Mouse (Mus musculus) intestine, embryonic 16.5 days (tissue): ENCODE data around the gene Pnpla3. TPM values are rescaled to one million over a fixed set of nuclear protein-coding genes. Genes with fewer than 3 reads are reported as not detected.
A peak's percentile ranks its signal among the peaks of the same experiment; 100 is the strongest.
"Not testable (repeated sequence)": the region's sequence is repeated elsewhere in the genome, so short reads cannot be mapped to it uniquely, and the experiment has no call there.

Experiments
- ATAC-seq: fragments of 200-750 bp; cut with Nextera tagmentation; 2 replicates; pipeline ENCODE4 v1.8.0; 2017; ENCODE audit warnings: moderate TSS enrichment, moderate library complexity
- H3K27ac ChIP-seq: fragments of 300-500 bp; sonication (generic); 2 replicates; pipeline ENCODE4 v1.5.1; 2014; ENCODE audit warnings: mild to moderate bottlenecking, low read length
- H3K27me3 ChIP-seq: fragments of 300-500 bp; sonication (generic); replicated peaks from 2 replicates; pipeline ENCODE4 v1.6.1; 2014; ENCODE audit warnings: low read length, control low read depth, mixed read lengths; ENCODE audit not compliant: control insufficient read depth, insufficient read depth
- H3K36me3 ChIP-seq: fragments of 300-500 bp; sonication (generic); 2 replicates; pipeline ENCODE4 v1.6.1; 2014; ENCODE audit warnings: low read length, control low read depth; ENCODE audit not compliant: control insufficient read depth, insufficient read depth
- H3K4me1 ChIP-seq: fragments of 300-500 bp; sonication (generic); 2 replicates; pipeline ENCODE4 v1.6.1; 2014; ENCODE audit warnings: low read length, control low read depth, mixed read lengths; ENCODE audit not compliant: control insufficient read depth, insufficient read depth
- H3K4me2 ChIP-seq: fragments of 300-500 bp; sonication (generic); 2 replicates; pipeline ENCODE4 v1.6.1; 2014; ENCODE audit warnings: low read depth, low read length, control low read depth
- H3K4me3 ChIP-seq: fragments of 300-500 bp; sonication (generic); 2 replicates; pipeline ENCODE4 v1.5.1; 2014; ENCODE audit warnings: mild to moderate bottlenecking, low read length
- H3K9ac ChIP-seq: fragments of 300-500 bp; sonication (generic); 2 replicates; pipeline ENCODE4 v1.6.1; 2014; ENCODE audit warnings: low read depth, low read length
- H3K9me3 ChIP-seq: fragments of 300-500 bp; sonication (generic); 2 replicates; pipeline ENCODE4 v1.6.1; 2016; ENCODE audit warnings: low read length, control low read depth; ENCODE audit not compliant: control insufficient read depth
- WGBS: fragments of 180-500 bp; shearing (Covaris S2); extraction: QIAGEN DNeasy Blood & Tissue Kit; methylation state at CpG from one replicate; pipeline ENCODE4 v1.1.7; 2014; 5-methylcytosine and 5-hydroxymethylcytosine counted together
- polyA plus RNA-seq: library from polyadenylated mRNA; unstranded; fragments of >200 nt; fragmentation: Nextera tagmentation; extraction: Ambion mirVana; gene quantifications from 2 replicates; pipeline ENCODE4 v1.2.1, GENCODE M21; 2015

Pnpla3 gene
- polyA plus RNA-seq, 1 experiment from 2014 or later, result 0.95 TPM

- Histone ChIP-seq H3K4me2 (no peak overlapping the region), H3K27ac (no peak overlapping the region), H3K4me3 (no peak overlapping the region), H3K36me3 (no peaks in the 10 kb centered on the region), H3K27me3 (no peaks in the 10 kb centered on the region), H3K9me3 (no peaks in the 10 kb centered on the region), H3K4me1 (no peaks in the 10 kb centered on the region), H3K9ac (no peak overlapping the region)
- 77% methylated on average over 5 of the region's 5 CpGs for WGBS
- no peak for ATAC-seq
Measured at GRCm38 (mm10) chr15:84135472-84135871, 32.2 kb upstream of the Pnpla3 start.

- Histone ChIP-seq H3K36me3 (no peaks in the 10 kb centered on the region), H3K4me3 (no peak overlapping the region), H3K4me1 (no peaks in the 10 kb centered on the region), H3K4me2 (no peak overlapping the region), H3K27ac (no peak overlapping the region), H3K9ac (no peak overlapping the region), H3K27me3 (no peaks in the 10 kb centered on the region), H3K9me3 (no peaks in the 10 kb centered on the region)
- WGBS, result 36% methylated on average over 12 of the region's 12 CpGs
- ATAC-seq, result no peak
Measured at GRCm38 (mm10) chr15:84136473-84137415, 30.9 kb upstream of the Pnpla3 start.

GRCm38 (mm10) chr15:84139592-84140005 is 28.0 kb upstream of the Pnpla3 start:
- 78% methylated on average over 5 of the region's 5 CpGs for WGBS
- no peak overlapping the region for H3K9ac ChIP-seq
- no peak for ATAC-seq
- no peak overlapping the region for H3K4me3 ChIP-seq
- no peak overlapping the region for H3K4me2 ChIP-seq
- H3K27me3 ChIP-seq, result no peaks in the 10 kb centered on the region
- H3K27ac ChIP-seq, result no peak overlapping the region
- H3K4me1 ChIP-seq, result no peaks in the 10 kb centered on the region
- no peaks in the 10 kb centered on the region for H3K9me3 ChIP-seq
- no peaks in the 10 kb centered on the region for H3K36me3 ChIP-seq

- Histone ChIP-seq H3K4me1 (no peaks in the 10 kb centered on the region), H3K4me3 (no peak overlapping the region), H3K27ac (no peak overlapping the region), H3K27me3 (no peaks in the 10 kb centered on the region), H3K9me3 (no peaks in the 10 kb centered on the region), H3K36me3 (no peaks in the 10 kb centered on the region), H3K9ac (no peak overlapping the region), H3K4me2 (no peak overlapping the region)
- 65% methylated on average over 3 of the region's 3 CpGs for WGBS
- no peak for ATAC-seq
Measured at GRCm38 (mm10) chr15:84140109-84140508, 27.5 kb upstream of the Pnpla3 start.

- H3K27ac ChIP-seq, result no peak overlapping the region
- no peaks in the 10 kb centered on the region for H3K9me3 ChIP-seq
- H3K4me2 ChIP-seq, result no peak overlapping the region
- no peak overlapping the region for H3K9ac ChIP-seq
- no peaks in the 10 kb centered on the region for H3K4me1 ChIP-seq
- no peak for ATAC-seq
- H3K36me3 ChIP-seq, result no peaks in the 10 kb centered on the region
- H3K4me3 ChIP-seq, result no peak overlapping the region
- 59% methylated on average over 5 of the region's 5 CpGs for WGBS
- no peaks in the 10 kb centered on the region for H3K27me3 ChIP-seq
Measured at GRCm38 (mm10) chr15:84140929-84141328, 26.7 kb upstream of the Pnpla3 start.

- H3K27me3 ChIP-seq, result no peaks in the 10 kb centered on the region
- H3K9ac ChIP-seq, result no peak overlapping the region
- ATAC-seq, result no peak
- H3K4me2 ChIP-seq, result no peak overlapping the region
- no peak overlapping the region for H3K27ac ChIP-seq
- 79% methylated on average over 2 of the region's 2 CpGs for WGBS
- no peaks in the 10 kb centered on the region for H3K4me1 ChIP-seq
- no peaks in the 10 kb centered on the region for H3K9me3 ChIP-seq
- H3K36me3 ChIP-seq, result no peaks in the 10 kb centered on the region
- H3K4me3 ChIP-seq, result no peak overlapping the region
Measured at GRCm38 (mm10) chr15:84156158-84156557, 11.5 kb upstream of the Pnpla3 start.

GRCm38 (mm10) chr15:84157530-84157929 is 10.1 kb upstream of the Pnpla3 start:
- 80% methylated on average over 6 of the region's 6 CpGs for WGBS
- H3K9ac ChIP-seq, H3K4me3 ChIP-seq: not testable (repeated sequence)

GRCm38 (mm10) chr15:84161871-84162270 is 5.8 kb upstream of the Pnpla3 start:
- H3K4me1 ChIP-seq, result no peaks in the 10 kb centered on the region
- H3K4me2 ChIP-seq, result no peak overlapping the region
- WGBS, result 80% methylated on average over 6 of the region's 6 CpGs
- no peak for ATAC-seq
- no peak overlapping the region for H3K4me3 ChIP-seq
- H3K36me3 ChIP-seq, result no peaks in the 10 kb centered on the region
- no peak overlapping the region for H3K9ac ChIP-seq
- H3K9me3 ChIP-seq, result no peaks in the 10 kb centered on the region
- no peak overlapping the region for H3K27ac ChIP-seq
- no peaks in the 10 kb centered on the region for H3K27me3 ChIP-seq

More at GRCm38 (mm10) chr15:84157530-84157929, 10.1 kb upstream of the Pnpla3 start:
- not testable (repeated sequence) for H3K36me3 ChIP-seq, H3K27me3 ChIP-seq, ATAC-seq, H3K27ac ChIP-seq, H3K4me2 ChIP-seq, H3K9me3 ChIP-seq, H3K4me1 ChIP-seq

- H3K4me2 ChIP-seq, result peak overlapping the region; percentile 100; the same call in 1 of the 2 replicates
- H3K9me3 ChIP-seq, result no peaks in the 10 kb centered on the region
- ATAC-seq, result 0 out of 2 replicates have a peak, but pooled peaks have one; percentile 27
- peaks cover 20% of the 10 kb centered on the region for H3K4me1 ChIP-seq
- no peak overlapping the region for H3K27ac ChIP-seq
- H3K36me3 ChIP-seq, result no peaks in the 10 kb centered on the region
- 64% methylated on average over 6 of the region's 6 CpGs for WGBS
- no peak overlapping the region for H3K9ac ChIP-seq
- H3K27me3 ChIP-seq, result no peaks in the 10 kb centered on the region
- H3K4me3 ChIP-seq, result no peak overlapping the region
Measured at GRCm38 (mm10) chr15:84166818-84167217, 819 bp upstream of the Pnpla3 start.
